Mouse (Mus musculus): Measurements from ENCODE around the gene Taf1b.

DNA sequence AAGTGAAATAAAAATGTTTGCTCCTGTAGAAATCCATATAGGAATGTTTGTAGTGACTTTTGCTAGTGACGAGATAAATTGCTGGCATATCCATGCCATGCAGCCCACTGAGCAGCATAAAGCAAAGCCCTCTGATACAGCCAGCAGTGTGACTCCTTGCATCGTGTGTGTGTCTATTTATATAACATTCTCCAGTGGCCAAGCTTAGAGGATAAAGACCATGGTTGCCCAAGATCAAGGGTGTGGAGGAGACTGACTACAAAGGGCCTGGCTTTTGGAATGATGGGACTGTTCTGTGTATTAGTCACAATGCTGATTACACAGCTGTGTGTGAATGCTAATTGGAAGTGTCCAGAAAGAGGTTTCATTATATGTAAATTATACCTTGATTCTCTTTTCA lies 54.4 kb downstream of the Taf1b start:
- TF ChIP-seq CTCF (IDR thresholded peaks at IDR 0.05; ENCODE audit: insufficient read depth, low read depth, low read length) (no peak), POLR2A (IDR thresholded peaks at IDR 0.05; ENCODE audit: insufficient read depth, low read depth, low read length) (no peak)
